Mouse (Mus musculus) cortical plate, adult 2 months (tissue): Measurements from ENCODE around the gene Szt2. TPM values are rescaled to one million over a fixed set of nuclear protein-coding genes. Genes with fewer than 3 reads are reported as not detected.

Experiments
- H3K27ac ChIP-seq: fragments of 200-500 bp; 2 replicates; pipeline ENCODE4 v1.5.1; 2012; ENCODE audit warnings: low read length, control low read depth, inconsistent platforms; ENCODE audit not compliant: insufficient read depth
- H3K4me1 ChIP-seq: fragments of 200-500 bp; 2 replicates; pipeline ENCODE4 v1.6.1; 2011; ENCODE audit warnings: low read length; ENCODE audit not compliant: control insufficient read depth, insufficient read depth
- H3K4me3 ChIP-seq: fragments of 200-500 bp; 2 replicates; pipeline ENCODE4 v1.5.1; 2011; ENCODE audit warnings: mild to moderate bottlenecking, low read length, control low read depth; ENCODE audit not compliant: insufficient read depth
- CTCF ChIP-seq: fragments of 200-500 bp; IDR thresholded peaks from 2 replicates; pipeline ENCODE4 v1.5.1; 2011; ENCODE audit warnings: mild to moderate bottlenecking, control low read depth, low read length; ENCODE audit not compliant: insufficient read depth; ENCODE audit errors: extremely low read depth
- POLR2A ChIP-seq: fragments of 200-500 bp; IDR thresholded peaks from 2 replicates; pipeline ENCODE4 v1.6.1; 2011; ENCODE audit warnings: mild to moderate bottlenecking, low read length, control low read depth; ENCODE audit not compliant: insufficient read depth; ENCODE audit errors: extremely low read depth
- polyA plus RNA-seq: library from polyadenylated mRNA; depleted of rRNA; stranded (reverse); fragments of >200 nt; gene quantifications from 2 replicates; pipeline ENCODE4 v1.2.3, GENCODE M21; 2012; rRNA removed

The Szt2 gene
- polyA plus RNA-seq, 1 experiment = 33.4 TPM

DNA sequence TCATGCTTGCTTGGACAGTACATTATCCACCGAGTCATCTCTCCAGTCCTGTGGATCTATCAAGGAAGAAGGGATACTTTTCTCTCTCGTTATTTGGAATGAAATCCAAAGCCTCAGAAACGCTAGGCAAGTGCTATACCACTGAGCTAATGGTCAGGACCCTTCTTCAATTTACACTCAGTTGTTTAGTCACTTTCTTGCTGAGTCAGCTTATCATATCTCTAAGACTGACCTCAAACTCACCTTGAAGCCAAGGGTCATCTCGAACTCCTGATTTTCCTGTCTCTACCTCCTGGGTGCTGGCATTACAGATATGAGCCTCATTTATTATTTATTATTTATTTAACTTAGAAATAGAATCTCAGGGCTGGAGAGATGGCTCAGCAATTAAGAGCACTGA is 92.4 kb downstream of the Szt2 start:
- Histone ChIP-seq H3K4me1 (no peaks in the 10 kb centered on the region), H3K4me3 (no peak overlapping the region), H3K27ac (no peak overlapping the region)
- TF ChIP-seq POLR2A (no peak), CTCF (no peak)

DNA sequence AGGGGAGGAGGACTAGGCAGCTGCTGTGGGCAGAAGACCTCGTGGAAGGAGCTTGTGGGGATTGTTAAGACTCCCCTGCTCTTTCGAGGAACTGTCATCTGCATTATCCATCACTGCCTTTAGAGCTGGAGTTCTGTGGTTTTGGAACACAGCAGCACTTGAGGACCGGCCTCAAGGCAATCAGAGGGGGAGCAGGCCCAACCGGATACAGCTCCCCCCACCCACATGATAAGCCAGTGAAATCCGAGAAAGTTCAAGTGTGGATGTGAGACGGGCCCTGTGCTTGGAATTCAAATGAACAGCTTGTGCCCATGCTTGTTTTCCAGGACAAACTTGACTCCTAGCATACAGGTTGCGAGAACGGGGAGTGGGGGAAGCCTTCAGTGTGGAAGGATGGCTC is 93.8 kb downstream of the Szt2 start:
- Histone ChIP-seq H3K27ac (no peak overlapping the region), H3K4me3 (no peak overlapping the region), H3K4me1 (no peaks in the 10 kb centered on the region)
- TF ChIP-seq POLR2A (no peak), CTCF (no peak)

Other genes with a start within 250 kb of the Szt2 start
- gene Kdm4a, start 229.2 kb downstream of the Szt2 start, polyA plus RNA-seq = 35.3 and 37.8 TPM in 2 replicates
- 39.9 and 42.3 TPM in 2 replicates for gene Ptprf, start 117.9 kb downstream of the Szt2 start, polyA plus RNA-seq
- gene Med8, start 64 bp upstream of the Szt2 start, polyA plus RNA-seq = 58.6 and 59.8 TPM in 2 replicates
- 69.3 and 79.4 TPM in 2 replicates for gene Elovl1, start 18.8 kb upstream of the Szt2 start, polyA plus RNA-seq
- 1.7 and 2.3 TPM in 2 replicates for gene Cdc20, start 28.1 kb upstream of the Szt2 start, polyA plus RNA-seq
- 1.4 and 1.5 TPM in 2 replicates for gene Mpl, start 48.2 kb upstream of the Szt2 start, polyA plus RNA-seq
- gene Tie1, start 80.8 kb upstream of the Szt2 start, polyA plus RNA-seq = 12.8 and 13.2 TPM in 2 replicates
- gene 2610528J11Rik, start 117.7 kb upstream of the Szt2 start, polyA plus RNA-seq = 0.19 TPM in 1 of 2 replicates, not detected in the other
- 23.7 and 27.7 TPM in 2 replicates for gene Tmem125, start 134.8 kb upstream of the Szt2 start, polyA plus RNA-seq
- gene Cfap57, start 211.5 kb upstream of the Szt2 start, polyA plus RNA-seq = 0.32 and 0.56 TPM in 2 replicates
- 53.1 and 54.8 TPM in 2 replicates for gene Ebna1bp2, start 211.5 kb upstream of the Szt2 start, polyA plus RNA-seq
- gene Olfr62, start 249.7 kb upstream of the Szt2 start, polyA plus RNA-seq = not detected in 2 replicates